Mouse (Mus musculus) cerebellum, adult 9-11 months (tissue): ENCODE results near the gene Psmb2.

Experiments
- DNase-seq: peaks from one replicate; pipeline ENCODE4 v3.0.0; 2022

The Psmb2 gene

DNA sequence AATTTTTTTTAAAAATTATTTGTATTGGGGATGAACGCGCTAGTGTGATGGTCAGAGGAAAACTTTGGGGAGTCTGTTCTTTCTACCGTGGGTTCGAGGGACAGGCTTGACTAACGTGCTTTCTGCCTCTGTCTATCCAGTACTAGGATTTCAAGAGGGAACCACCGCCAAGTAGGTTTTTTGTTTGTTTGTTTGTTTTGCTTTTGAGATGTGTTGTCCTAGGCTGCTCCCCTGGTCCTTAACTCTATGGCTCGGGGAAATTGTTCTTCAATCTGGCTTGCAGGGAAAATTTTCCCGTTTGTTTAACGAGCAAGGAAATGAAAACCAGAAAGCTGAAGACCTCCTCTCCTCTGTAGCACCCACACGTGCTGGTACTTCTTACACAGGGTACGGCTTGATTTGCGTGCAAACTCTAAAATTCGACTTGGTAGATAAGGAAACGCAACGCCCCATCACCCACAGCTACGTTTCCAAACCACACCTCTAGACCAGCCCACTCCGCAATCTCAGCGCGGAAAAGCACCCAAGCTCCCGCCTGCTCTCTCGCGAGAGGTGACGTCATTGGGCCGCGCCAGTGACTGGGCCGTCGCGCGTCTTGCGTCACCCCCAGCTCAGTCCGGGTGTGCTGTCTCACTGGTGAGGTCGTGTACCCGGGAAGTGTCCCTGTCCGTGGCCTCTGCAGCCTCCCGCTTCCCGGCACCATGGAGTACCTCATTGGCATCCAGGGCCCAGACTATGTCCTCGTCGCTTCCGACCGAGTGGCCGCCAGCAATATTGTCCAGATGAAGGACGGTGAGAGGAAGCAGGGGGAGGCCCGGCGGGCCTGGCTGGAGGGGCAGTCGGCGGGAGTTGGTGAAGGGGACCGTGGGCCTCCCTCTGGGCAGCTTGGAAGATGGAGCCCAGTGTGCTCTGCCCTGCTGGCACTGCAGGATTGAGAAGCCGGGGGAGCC lies at the start of gene Psmb2:
Gene Psmb2, plus strand, starts transcription at position 577 of the 950 bp plus-strand sequence.
- DNase-seq: peak; percentile 97

DNA sequence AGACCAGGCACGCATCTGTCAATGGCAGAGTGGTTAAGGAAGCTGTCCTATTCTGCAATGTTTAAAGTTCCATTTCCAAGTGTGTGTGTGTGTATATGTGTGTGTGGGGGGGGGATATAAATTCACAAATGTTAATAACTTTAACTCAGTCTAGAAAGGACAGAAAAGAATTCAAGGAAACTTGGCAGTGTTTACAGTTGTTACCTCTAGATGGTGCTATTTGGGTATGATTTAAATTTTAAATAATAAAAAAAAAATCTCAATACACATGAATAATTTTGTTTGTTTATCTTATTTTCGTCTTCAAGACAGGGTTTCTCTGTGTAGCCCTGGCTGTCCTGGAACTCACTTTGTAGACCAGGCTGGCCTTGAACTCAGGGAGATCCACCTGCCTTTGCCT lies 45.5 kb upstream of the Psmb2 start:
- DNase-seq: no peak

GRCm38 (mm10) chr4:126632668-126633067 lies 44.8 kb upstream of the Psmb2 start:
- DNase-seq: no peak

GRCm38 (mm10) chr4:126636330-126636729 lies 41.1 kb upstream of the Psmb2 start:
- no peak for DNase-seq

DNA sequence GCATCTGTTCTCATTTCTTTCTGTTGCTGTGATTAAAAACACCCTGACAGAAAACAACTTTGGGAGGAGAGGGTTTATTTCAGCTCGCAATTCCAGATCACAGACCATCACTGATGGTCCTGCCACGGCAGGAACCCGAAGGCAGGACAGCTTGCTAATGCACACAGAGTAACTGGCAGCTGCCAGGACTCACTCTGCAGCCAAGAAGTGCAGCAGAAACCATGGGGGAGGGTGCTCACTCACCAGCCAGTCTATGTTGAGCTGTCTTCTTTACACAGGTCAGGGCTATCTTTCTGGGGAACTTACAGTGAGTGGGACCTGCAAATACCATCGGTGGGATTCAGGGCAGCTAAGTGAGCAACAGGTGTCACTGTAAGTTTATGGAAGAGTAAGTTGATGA lies 40.0 kb upstream of the Psmb2 start:
- no peak for DNase-seq

DNA sequence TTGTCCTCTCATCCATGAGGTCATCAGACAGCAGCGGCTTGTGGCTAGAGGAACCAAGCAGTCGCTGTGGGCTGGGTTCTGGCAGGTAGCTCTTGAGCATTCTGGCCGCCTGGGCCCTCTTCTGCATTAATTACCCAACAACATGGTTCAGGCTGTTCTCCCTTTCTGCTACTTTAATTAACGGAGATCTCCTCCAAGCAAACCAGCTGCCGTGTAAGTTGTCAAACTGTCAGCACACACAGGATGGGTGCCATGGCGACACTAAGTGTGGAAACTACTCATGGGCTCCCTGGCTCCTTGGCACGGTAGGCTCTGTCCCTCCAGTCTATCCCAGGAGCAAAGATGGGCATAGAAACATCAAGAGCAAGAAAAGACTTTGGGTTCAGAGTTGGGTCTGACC lies 38.1 kb upstream of the Psmb2 start:
- DNase-seq: no peak

GRCm38 (mm10) chr4:126641901-126642300 lies 35.5 kb upstream of the Psmb2 start:
- no peak for DNase-seq

DNA sequence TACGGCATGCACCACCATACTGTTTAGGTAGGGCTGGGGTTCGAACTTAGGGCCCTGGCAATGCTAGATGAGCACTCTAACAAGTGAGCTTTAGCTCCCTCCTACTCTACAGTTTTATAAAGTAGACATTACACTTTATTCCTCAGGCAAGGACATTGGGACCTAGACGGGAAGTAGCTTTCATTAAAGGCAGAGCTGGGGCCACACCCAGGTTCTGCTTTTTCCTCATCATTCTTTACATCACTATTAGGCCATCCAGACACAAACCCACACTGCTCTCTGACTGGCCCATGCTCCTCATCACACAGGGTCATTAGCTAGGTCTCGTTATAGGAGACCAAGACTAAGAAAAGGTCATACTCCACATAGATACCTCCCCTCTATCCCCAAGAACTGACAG lies 33.6 kb upstream of the Psmb2 start:
- DNase-seq: no peak

GRCm38 (mm10) chr4:126644333-126644963 lies 33.0 kb upstream of the Psmb2 start:
- no peak for DNase-seq

- no peak for DNase-seq
These were observed 29.2 kb upstream of the Psmb2 start for GRCm38 (mm10) chr4:126647996-126648910.

- no peak for DNase-seq
These were observed 24.3 kb upstream of the Psmb2 start for GRCm38 (mm10) chr4:126653148-126653547.

- no peak for DNase-seq
These were observed 22.1 kb upstream of the Psmb2 start for GRCm38 (mm10) chr4:126655356-126655755.

DNA sequence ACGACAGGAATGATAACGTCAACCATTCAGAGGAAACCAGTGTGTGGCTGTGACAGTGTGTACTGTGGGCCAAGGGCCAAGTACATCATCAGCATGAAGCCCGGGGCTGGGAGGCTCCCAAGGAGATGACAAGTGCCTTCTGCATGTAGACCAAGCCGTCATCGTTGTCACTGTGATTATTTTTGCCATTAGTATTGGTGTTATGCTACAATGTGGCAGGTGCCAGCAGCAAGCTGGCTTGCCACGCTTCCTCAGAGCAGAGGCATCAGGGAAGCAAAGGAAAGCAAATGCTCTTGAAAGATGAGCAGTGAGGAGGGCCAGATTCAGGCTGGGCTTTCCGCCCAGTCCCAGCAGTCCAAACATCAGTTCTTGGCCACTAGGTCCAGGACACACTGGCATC lies 16.2 kb upstream of the Psmb2 start:
- DNase-seq: peak; percentile 78

GRCm38 (mm10) chr4:126667075-126667474 lies 10.4 kb upstream of the Psmb2 start:
- DNase-seq: no peak

DNA sequence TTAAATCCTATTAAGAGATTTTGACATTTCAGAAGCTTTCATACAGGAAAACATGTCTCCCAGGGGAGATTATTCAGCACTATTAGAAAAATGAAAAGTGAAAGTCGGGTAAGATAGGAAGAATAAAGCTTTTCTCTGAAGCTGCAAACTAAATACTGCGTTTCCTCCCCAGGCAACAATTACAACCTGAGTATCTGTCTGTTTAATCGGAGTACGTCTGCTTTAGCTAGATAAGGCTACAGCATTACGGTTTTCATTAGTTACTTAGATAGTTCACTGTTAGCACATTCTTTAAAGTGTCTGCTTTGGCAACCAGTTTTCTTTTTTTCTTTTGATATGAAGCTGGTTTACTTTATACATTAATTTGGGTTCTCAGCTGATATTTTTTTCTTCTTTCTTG lies 4.9 kb downstream of the Psmb2 start:
- DNase-seq: no peak

GRCm38 (mm10) chr4:126683084-126683483 lies 5.7 kb downstream of the Psmb2 start:
- DNase-seq: no peak

GRCm38 (mm10) chr4:126689457-126689856 lies 12.0 kb downstream of the Psmb2 start:
- no peak for DNase-seq

DNA sequence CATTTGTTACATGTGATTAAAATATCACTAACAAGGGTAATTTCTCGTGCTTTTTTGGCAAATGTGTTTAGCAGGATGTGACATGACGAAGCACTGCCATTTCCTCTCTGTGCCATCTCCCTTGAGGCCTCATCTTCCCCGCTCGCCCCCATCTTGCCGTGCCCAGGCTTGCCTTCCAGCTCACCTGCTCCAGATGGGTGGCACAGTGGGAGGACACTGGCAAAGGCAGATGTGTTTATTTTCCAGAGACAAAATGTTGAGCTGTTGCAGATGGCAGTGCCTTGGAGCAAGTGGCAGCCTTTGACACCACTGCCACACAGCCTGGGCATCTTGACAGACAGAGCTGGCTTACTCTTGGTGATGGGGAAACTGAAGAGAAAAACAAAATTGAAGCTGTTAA lies 15.6 kb downstream of the Psmb2 start:
- DNase-seq: no peak

- no peak for DNase-seq
These were observed 19.5 kb downstream of the Psmb2 start for GRCm38 (mm10) chr4:126696908-126697307.

- DNase-seq: no peak
These were observed 29.4 kb downstream of the Psmb2 start for GRCm38 (mm10) chr4:126706630-126707438.

- DNase-seq: no peak
These were observed 30.0 kb downstream of the Psmb2 start for GRCm38 (mm10) chr4:126707439-126707826.

GRCm38 (mm10) chr4:126732111-126732510 lies 54.7 kb downstream of the Psmb2 start:
- DNase-seq: no peak
